Mouse (Mus musculus) cerebellum, adult 11-12 months (tissue): Measurements from ENCODE around the gene a.
A peak's percentile ranks its signal among the peaks of the same experiment; 100 is the strongest.
"Not testable (repeated sequence)": the region's sequence is repeated elsewhere in the genome, so short reads cannot be mapped to it uniquely, and the experiment has no call there.

Experiments used
- DNase-seq: peaks from one replicate; pipeline ENCODE4 v3.0.0; 2022

The a gene

DNA sequence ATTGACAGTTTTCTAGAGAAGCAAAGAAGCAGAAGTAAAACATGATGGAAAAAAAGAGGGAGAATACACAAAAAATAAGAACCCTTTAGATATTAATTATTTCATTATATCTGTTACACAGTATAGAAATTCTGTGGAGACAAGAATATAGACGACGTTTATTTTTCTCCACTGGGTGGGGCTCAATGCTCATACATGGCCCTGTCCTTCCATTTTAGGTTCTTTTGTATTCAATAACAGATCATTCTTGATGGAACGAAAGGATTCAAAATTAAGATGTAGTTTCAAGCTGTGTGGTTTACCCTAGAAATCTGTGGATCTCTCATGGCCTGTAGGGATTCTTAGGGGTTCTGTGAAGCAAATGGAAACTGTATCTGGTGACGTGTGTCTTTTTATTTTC is 142.7 kb downstream of the a start:
- DNase-seq: no peak

DNA sequence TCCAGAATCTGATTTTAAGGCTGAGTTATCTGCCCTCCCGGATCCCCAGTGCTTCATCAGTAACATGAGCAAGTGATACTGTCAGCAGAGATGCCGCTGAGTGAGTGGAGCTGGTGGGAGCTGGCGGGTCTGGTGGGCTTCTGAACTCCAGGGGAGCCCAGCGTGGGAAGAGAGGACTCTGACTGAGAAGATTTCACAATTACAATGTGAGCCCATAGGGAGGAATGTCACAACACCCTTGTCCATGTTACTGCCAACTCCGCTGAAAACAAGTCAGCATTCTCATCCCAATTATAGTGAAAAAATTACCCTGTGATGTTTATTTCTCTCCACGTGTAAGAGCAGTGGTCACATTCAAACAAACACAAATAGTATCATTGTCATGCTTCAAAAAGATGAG is 144.9 kb downstream of the a start:
- no peak for DNase-seq

- no peak for DNase-seq
Measured at GRCm38 (mm10) chr2:154936536-154937155, 145.4 kb downstream of the a start.

DNA sequence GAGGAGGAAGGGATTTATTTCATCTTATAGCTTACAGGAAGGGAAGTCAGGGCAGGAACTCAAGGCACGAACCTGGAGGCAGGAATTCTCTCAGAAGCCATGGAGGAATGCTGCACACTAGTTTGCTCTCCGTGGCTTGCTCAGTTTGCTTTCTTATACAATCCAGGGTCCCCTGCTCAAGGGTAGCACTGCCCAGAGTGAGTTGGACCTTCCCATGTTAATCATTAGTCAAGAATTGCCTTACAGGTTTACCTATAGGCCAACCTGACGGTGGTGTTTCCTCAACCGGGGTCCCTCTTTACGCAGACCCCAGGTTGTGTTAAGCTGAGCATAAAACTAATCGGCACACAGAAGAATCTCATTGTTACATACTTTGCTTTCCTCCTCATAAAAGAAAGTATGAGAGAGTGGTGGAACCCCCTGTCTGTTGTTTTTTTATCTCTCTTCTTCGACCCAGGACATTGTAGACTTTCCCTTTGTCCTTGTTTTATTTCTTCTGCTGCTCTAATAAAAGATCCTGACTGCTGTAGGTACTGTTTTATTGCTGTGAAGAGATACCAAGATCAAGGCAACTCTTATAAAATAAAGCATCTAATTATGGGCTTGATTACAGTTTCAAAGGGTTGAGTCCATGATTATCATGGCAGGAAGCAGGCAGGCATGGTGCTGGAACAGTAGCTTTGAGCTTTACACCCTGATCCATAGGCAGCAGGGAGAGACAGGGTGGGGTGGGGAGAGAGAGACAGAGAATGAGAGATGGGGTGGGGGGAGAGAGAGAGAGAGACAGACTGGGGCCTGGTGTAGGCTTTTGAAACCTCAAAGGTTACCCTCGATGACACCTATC is 146.6 kb downstream of the a start:
- DNase-seq: no peak

- no peak for DNase-seq
Measured at GRCm38 (mm10) chr2:154941952-154942351, 150.8 kb downstream of the a start.

DNA sequence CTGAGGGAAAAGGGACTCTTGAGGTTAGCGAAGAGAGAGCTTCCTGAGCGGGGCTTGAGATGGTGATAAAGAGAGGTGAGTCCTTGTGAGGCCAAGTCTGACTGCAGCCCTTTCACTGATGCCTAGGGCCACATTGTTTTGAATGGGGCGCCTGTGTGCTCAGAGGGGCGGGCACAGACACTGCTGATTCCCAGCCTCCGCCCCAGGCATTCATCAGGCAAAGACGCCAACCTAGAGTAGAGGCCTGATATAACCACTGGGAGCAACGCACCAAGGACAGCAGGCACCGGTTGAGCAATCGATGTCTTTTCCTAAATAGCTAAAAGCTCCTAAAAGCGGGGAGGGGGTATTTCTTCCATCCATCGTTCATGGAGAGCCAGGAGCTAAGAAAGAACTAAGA is 151.3 kb downstream of the a start:
- DNase-seq: no peak

GRCm38 (mm10) chr2:154943101-154943500 is 151.9 kb downstream of the a start:
- peak; percentile 58 for DNase-seq

GRCm38 (mm10) chr2:154946921-154947320 is 155.7 kb downstream of the a start:
- no peak for DNase-seq

GRCm38 (mm10) chr2:154949352-154949751 is 158.2 kb downstream of the a start:
- no peak for DNase-seq

DNA sequence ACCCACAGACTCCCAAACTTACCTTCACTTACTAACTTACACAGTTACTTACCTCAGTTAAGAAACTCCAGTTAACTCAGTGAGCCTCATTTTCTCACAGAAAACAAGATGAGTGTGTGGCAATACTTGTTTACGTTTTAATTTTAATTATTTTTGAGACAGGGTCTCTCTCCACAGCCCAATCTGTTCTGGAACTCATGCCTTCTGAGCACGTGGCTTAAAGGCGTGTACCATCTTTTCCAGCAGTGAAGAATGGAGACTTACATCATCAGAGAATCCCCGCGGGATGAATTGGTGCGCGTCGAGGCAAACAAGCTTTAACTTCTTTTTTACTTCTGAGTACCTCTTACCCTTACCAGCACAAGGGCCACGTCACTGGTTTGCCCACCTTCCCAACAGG is 158.7 kb downstream of the a start:
- DNase-seq: no peak

DNA sequence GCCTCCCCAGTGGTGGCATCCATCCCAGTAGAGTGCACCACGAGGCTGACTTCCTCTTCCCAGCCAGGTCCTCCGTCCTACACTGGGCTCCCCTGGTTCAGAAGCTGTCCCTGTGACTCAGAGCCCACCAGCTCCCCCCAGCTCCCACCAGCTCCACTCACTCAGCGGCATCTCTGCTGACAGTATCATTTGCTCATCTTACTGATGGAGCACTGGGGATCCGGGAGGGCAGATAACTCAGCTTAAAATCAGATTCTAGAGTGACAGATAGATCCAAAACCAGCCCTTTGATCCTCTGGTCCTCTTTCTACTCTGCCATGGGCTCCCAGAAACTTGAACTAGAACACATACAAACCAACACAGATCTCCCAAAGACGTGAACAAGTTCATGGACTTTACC is 159.4 kb downstream of the a start:
- no peak for DNase-seq

DNA sequence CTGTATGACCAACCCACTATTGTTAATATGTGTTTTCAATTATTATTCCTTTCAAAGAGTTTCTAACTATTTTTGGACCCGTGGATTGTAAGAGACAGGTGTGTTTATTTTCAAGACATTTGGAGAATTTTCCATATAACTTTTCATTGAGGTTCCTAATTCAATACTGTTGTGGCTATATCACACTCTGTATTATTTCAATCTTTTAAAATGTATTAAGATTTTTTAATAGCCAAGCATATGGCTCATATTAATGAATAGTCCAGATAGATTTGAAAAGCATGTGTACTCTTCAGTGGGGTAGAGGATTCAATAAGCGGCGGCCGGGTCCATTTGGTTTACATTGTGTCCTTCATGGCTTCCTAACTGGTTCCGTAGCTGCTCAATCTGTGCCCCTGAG is 168.3 kb downstream of the a start:
- DNase-seq: no peak

DNA sequence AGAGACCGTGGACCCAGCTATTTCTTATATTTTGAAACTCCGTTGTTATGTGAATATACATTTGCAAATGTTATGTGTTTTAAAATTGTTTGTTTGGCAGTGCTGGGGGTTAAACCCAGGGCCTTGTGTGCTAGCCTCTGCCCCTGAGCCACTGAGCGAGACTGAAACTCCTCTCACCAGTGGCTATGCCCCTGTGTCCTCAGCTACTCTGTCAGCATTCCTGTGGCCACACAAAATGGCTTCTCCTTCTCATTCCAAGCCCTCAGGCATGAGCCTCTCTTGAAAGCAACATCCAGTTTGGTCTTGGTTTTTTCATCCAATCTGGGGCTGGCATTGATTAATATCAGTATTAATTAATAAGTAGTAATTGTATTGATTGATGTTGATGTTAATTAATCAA is 168.7 kb downstream of the a start:
- DNase-seq: no peak

DNA sequence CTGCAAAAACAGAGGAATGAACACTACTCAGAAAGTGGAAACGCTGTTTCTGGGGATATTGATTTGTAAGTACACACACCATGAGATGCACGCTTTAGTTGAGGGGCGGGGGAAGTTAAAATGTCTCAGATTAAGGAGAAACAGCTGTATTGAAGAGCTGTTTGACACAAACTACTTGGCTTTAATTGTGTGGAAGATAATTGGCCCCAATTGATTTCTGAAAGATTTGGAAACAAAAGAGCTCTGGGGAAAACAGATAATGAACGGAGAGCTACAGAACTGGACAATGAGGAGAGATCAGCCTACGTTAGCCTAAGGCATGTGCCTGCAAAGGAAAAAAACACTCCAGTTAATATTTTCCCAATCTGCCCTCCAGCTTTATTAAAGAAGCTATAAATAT is 172.0 kb downstream of the a start:
- no peak for DNase-seq

DNA sequence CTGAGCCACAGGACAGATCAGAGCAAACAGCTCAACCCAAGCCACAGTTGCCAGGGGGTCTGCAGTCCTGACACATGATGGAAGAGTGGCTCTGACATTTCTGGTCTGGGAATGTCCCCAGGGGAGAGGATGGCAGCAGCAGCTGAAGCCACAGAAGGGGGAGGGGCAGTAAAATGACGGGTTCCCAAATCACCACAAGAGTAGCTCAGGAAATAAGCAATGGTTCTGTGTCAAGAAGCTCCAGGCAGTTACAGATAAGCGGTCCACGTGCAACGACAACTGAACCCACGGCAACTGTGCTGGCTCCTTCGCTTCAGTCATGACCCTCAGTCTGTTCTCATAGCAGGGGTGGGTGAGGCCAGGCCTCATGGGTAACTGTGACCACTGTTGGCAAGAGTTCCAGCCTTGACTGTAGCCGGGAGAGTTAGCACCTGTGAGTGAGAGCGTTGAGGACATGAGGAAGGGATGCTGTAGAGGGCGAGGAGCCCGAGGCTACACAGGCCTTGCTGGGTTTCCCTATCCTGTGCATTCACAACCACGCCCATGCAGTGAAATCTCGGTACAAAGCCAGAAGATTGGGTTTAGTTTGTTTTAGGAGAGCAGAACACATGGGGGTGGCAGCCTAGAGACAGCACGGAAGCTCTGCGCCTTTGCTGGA is 178.7 kb downstream of the a start:
- not testable (repeated sequence) for DNase-seq

DNA sequence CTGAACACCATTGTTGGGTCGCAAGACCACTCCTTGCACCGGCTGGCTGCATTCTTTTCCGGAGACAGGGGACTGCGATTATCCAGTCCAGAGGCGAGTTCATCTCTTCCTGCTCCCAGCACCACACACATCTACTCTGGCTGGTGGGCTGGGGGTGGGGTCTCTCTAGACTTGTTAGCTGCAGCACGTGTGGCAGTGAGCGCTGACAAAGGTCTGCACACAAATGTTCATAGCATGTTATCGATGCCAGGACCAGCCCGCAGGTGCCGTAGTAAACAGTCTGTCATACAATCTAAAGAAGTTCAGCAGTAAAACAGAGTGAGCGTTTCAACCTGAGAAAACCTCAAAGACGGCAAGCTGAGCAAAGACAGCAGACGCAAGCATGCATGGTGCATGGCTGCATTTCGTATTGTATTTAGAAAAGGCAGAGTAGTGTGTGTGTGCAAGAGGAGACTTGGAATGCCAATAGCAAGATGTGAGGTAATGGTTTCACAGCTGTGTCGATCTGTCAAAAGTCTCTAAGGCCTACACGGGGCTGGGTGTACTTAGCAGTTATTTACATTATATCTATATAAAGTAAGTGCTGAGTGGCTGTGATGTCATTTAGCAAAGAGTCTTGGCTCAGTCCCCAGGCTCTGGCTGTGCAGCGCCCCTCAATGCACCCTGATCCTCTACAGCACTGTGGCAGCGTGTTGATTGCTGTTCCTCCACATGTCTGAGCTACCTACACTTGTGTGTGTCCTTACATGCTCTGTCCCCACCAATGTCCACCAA is 180.9 kb downstream of the a start:
- no peak for DNase-seq

DNA sequence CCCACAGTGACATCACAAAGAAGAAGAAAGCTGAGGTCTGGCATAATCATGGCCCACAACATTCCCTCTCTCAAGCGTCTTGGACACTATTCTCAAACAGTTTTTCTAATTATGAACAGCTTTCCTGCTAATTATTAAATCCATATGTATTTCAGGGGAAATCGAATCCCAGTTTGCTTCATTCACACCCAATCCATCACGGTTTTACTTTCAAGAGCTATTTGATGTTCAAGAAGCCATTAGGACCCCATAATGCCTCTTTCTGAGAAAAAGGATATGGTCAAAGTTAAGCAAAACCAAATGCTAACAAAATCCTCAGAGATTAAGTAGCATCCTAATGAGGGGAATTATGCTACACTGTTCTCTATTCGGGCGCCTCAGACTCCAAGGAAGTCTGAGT is 181.8 kb downstream of the a start:
- DNase-seq: no peak

DNA sequence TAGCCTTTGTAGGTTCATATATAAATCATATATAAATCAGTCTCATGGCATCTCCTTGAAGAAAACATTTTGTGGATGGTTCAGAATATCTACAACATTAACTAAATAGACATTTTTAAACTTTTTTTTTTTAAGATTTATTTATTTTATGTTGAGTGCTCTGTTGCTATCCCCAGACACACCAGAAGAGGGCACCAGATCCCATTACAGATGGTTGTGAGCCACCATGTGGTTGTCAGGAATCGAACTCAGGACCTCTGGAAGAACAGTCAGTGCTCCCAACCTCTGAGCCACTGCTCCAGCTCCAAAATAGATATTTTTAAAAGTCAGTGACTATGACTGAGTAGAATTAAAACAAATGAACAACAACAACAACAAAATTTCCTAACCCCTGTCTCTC is 195.4 kb downstream of the a start:
- no peak for DNase-seq

DNA sequence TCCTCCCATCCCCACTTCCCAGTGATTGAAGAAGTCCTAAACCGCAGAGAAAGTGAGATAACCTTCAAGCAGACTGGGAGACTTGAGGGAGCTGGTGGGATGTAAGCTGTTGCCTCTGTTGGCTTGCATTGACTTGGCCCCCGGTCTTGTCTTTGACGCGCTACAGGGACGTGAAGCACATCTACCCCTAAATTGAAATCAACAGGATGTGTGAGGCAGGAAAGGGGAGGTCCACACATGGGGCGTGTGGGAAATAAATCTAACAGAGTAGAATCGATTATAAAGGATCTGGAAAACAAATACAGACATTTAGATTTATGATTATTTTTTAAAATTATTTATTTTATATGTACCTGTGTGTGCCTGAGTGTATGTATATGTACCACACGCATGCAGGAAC is 200.2 kb downstream of the a start:
- DNase-seq: no peak

GRCm38 (mm10) chr2:154992083-154992482 is 200.9 kb downstream of the a start:
- no peak for DNase-seq

DNA sequence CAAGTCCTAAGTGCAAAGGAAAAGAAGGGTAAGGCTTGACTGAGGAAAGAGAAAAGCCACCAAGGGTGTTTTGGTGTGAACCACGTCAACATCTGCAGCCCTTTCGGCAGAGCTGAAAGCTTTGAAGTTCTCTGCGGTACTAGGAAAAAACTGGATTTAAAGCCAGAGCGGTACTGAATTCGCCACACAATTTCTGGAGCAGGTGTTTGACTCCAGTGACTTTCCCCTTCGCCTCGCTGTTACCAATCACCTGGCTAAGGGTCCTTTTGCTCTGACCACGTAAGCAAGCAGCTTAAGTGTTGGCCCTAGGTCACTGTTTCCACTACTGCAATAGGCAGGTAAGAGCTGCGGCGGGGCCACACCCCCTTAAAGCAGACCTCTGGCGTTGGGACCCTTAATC is 214.3 kb downstream of the a start:
- no peak for DNase-seq

GRCm38 (mm10) chr2:155011086-155011656 is 220.0 kb downstream of the a start:
- no peak for DNase-seq

DNA sequence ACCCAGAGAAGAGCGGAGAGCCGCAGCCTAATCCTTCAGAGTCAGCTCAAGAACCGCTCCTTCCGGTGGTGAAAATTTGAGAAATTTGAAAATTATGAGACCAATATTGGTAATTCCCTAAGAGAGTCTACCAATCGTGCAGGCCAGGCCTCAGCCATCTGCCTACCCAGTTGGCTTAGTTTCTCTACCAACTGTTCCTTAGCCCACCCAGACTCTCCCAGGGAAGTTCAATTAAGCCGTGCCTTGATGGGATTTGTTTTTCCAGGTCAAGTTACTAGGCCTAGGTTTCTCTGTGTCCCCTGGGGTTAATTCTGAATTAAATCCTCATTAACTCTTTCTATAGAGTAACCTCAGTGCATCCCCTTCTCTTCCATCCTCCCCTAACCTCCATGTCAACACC is 221.8 kb downstream of the a start:
- no peak for DNase-seq
